Mouse (Mus musculus) cerebellum, postnatal 4 days (tissue): ENCODE measurements around the gene Vma21-ps.
"Not testable (repeated sequence)": the region's sequence is repeated elsewhere in the genome, so short reads cannot be mapped to it uniquely, and the experiment has no call there.

ENCODE experiments used
- DNase-seq, 2 experiments: peaks; one replicate each; pipeline ENCODE4 v3.0.0; 2022; ENCODE audit warnings: low spot score in 2 of 2, mixed read lengths in 1 of 2

Gene Vma21-ps

DNA sequence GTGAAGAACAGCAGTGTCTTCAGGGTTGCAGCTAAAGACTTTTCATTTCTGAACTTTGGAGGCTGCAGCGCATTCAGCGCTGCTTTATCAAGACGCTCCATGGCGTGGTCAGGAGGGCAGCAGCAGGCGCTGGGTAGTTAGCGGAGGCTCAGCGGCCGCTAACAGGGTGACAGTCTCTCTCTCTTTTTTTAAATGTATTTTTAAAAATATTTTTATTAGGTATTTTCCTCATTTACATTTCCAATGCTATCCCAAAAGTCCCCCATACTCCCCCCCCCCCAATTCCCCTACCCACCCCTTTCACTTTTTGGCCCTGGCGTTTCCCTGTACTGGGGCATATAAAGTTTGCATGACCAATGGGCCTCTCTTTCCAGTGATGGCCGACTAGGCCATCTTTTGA lies at the start of gene Vma21-ps:
Gene Vma21-ps (minus strand): TSS at position 101 of the 400 bp plus-strand sequence.
- not testable (repeated sequence) for DNase-seq

DNA sequence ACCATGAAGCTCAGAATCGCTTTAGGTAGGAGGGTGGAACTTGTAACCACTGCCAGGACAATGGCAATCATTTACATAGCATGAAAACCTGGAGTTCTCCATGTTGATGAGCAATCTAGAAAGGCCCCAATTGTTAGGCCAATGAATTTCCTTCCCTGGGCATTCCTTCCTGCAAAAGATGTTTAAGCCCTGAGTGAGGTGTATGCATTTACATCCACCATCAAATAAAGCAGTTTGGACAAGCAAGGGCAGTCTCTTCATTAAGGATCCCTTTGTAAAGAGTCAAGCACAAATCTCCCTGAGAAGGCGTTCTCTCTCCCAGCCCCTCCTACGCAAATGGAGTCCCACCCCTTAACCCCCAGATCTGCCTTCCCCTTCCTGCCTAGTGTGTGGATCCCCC lies 46.0 kb upstream of the Vma21-ps start:
- DNase-seq, result no peak

DNA sequence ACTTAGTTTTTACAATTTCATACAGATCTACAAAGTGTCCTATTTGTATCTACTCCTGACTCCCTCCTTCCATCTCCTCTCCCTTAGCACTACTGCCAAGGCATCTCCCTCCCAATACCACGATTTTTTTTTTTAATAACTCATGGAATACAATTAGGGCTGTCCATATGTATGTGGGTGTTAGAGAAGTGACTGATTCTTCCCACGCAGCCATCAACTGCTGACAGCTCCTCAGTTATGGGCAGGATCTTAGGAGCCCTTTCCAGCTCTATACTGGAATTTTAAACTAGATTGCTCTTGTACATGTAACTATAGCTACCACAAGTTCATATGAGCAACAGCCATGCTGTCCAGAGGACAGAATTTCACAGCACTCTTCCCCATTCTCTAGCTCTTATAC lies 33.6 kb upstream of the Vma21-ps start:
- no peak for DNase-seq

DNA sequence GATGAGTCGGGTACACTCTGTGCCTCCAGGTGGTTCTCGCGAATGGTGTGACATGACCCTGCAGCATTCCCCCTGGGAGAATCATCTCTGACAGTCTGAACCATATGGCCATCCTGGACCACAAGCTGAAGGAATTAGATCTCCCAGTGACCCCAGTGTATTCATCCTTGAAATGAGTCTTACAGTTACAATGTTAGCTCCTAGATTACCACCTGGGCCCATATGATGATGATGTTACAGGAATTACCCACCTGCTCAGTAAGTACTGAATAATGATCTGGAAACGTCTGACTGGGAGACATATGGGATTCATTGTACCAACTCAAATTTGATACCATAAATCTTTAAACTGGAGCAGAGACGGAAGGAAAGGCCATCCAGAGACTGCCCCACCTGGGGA lies 29.4 kb upstream of the Vma21-ps start:
- no peak for DNase-seq

DNA sequence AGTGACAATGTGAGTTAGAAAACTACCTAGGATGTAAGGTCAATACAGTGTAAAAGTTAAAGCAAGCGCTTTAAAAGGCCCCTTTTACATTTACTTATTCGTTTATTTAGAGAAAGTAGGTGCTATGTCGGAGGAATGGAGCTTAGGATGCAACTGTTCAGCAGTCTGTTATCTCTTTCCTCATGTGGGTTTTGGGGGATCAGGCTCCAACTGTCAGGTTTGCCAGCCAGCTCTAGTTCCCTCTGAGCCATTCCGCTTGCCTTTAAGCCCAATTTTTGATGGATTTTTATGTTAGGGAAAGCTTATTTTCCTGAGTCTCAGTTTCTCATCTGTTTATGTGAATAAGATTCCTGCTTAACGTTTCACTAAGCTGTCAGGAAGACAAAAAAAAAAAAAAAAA lies 22.3 kb upstream of the Vma21-ps start:
- DNase-seq, result no peak

DNA sequence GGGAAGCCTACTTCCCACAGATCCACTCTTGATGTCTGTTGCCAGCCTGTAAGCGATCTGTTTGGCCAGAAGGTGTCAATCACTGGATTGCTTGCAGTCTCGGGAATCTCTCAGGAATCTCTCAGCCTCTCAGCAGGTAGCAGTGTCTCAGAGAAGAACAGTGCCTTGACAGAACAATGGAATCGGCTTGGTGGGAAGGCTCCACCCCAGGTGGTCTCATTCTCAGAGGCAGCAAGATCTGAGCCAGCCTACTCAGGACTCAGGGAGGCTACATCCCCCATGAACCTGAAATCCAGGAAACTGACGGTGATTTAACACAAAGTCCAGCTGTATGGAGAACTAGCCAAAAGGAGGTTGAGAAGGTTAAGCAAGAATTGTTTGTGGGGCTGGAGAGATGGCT lies 20.5 kb upstream of the Vma21-ps start:
- DNase-seq, result no peak

DNA sequence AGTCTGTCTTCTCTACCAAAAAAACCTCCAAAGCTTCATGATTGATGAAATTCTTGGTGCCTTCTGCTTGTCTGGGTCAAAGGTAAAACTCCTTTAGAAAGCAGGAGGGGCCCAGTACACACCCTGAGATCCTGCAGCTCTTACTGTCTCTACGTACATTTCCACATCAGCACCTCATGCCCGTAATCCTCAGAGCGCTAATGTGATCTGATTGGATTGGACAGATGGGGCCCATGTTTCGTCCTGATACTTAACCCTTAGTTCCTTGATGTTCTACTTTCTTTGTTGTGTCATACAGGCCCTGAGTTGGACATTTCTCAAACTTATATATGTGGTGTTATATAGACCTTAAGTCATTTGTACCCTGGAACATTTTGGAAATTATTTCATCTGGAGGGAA lies 9.6 kb downstream of the Vma21-ps start:
- DNase-seq, result no peak

DNA sequence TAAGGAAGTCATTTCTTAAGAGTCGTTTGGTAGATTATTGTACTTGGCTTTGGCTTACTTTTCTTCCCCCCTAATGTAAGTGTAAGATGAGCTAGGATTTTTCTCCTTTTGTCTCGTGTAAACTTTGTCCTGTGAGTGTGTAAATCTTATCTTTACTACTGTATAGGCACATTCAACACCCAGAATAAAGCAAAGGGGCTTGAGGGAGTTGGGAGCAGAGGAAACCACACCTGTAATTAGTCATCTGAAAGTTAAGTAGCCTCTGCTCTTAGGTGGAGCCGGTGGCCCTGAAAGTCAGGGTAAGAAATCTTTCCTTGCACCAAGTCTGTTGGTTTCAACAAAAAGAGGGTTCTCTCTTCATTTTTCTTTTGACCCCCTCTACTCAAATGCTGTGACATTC lies 23.6 kb downstream of the Vma21-ps start:
- DNase-seq, result no peak

DNA sequence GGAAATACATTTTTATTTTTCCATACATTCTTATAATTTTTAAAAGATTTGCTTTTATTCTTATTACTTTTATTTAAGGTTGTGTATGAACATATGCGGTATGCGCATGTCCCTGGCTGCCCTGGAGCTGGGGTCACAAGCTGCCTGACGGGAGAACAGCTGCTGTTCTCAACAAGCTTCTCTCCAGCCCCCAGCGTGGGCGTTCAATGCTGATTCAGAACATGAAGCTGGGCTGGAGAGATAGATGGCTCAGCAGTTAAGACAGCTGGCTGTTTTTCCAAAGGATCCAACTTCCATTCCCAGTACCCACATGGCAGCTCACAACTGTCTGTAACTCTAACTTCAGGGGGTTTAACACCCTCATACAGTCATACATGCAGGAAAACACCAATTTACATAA lies 35.7 kb downstream of the Vma21-ps start:
- no peak for DNase-seq

DNA sequence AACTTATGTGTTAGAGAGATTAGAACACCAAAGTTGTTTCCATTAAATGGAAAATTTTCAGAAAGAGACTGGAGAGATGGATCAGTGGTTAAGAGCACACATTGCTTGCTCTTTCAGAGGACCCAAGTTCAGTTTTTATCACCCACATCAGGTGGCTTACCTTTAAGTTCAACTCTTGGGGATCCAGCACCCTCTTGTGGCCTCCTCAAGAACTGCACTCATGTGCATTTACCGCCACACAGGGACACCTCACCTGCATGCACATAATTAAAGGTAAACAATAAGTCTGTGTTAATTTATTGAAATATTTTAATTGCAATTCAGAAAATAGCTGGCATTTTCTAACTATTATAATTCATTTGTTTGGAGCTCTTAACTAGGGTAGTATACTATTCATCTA lies 37.3 kb downstream of the Vma21-ps start:
- no peak for DNase-seq
